Mouse (Mus musculus): ENCODE measurements around the gene Spata32. TPM values are rescaled to one million over a fixed set of nuclear protein-coding genes. Genes with fewer than 3 reads are reported as not detected.

Gene Spata32
- total RNA-seq (2021): not detected
- long read RNA-seq, experiment 1: 0 reads
- long read RNA-seq, experiment 2: 0 reads

DNA sequence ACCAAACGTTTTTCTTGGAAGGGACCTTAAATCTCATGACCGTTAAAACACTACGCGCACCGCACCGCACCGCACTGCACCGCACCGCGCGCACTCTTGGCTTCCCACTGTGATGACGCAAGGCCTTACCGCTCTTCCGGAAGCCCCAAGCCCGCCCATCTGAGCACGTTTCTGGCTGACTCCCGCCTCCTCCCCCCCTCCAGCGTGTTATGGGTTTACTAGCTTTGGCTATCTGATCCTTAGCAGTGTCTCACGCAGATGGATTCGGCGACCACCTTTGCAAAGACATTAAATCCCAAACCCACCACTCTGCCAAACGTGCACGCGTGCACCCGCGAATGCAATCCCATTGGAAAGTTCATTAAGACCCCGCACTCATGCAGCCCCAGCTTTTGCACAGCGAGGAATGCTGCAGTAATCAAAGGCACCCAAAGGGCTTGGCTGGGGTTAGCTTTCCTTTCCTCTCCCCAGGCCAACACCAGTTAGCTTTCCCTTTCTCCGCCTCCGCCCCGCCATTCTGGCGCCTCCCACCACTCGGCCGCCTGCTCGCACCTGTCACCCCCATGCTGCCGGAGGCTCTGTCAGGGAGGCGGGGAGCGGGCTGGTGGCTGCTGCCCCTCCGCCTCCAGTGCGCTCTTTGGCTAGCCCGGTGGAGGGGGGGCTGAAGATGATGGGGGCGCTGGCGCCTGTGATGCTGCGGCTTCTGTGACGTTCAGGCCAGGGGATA, at the start of gene Spata32:
Spata32 (minus strand) TSS at position 643 of the 727 bp plus-strand sequence.
- DNase-seq: peak; percentile 61 to 62

GRCm38 (mm10) chr11:103267346-103268219, 49.4 kb upstream of the Spata32 start, which contains the start of gene Map3k14:
Gene Map3k14, minus strand, starts transcription at chr11:103267472.
- DNase-seq: peak; percentile 100

DNA sequence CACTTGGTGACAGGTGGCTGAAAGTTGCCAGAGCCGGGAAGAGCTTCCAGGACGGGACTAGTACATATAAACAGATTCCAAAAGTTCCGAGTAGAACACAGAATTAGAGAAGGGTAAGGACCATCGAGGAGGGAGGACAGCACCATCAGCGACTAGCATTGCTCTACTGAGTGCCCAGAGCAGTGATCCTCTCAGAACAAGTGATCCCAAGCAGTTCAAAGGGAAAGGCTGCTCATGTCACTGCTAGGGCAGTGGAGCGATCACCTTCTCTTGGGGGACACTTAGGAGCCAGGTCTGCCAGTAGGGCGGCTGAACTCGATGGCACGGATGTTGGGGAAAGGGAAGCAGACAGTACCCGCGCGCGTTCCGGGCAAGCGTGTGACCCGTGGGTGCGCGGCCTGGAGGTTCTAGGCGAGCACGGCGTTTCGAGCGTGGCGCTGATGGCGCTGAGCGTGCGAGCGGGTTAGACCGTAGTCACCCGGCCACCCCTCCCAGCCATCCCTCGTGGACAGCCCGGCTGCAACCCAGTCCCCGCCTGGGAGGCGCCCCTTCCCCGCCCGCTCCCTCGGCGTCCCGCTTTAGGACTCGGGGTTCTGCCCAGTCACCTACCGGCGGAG, 48.6 kb upstream of the Spata32 start:
- DNase-seq: no peak

DNA sequence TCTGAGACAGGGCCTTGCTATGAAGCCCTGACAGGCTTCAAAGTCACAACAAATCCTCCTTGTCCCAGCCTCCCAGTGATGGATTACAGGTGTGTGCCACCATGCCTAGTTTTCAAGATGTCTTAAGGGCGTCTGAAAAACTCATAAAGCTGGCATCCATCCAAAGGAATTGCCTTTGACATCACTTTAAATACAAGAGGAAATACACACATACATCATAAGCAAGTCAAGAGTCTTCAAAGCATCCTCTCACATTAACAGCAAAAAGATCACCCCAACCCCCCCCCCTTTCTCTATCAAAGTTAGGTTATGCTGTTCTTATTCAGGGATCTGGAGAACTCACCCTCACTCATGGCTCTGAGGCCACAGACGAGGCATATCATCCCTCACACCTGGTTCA, 47.6 kb upstream of the Spata32 start:
- no peak for DNase-seq

GRCm38 (mm10) chr11:103265211-103265610, 47.0 kb upstream of the Spata32 start:
- no peak for DNase-seq

DNA sequence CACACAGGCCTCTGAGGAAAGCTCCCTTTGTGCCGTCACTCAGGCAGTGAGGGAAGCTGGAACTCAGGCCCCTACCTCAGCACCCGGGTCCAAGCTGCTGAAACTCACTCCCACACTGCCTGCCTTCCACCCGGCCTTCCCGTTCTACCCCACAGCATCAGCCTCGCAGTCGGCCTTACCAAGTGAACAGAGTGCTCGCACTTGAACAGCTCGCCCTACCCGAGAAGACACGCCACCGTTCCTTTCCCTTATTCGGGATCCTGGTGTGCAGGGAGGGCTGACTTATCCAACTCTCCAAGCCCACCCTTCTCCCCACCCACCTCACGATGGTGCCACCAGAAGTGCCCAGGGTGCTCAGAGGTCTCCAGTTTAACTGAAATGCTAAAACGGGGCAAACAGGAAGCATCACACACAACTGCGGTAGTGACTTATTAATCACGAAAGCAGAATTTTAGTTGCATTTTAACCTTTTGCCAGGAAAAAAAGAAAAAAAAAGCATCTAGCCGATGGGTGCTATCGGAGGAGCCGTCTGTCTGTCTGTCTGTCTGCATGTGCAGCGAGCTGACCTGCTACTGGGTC, 46.3 kb upstream of the Spata32 start:
- no peak for DNase-seq

GRCm38 (mm10) chr11:103263551-103263950, 45.3 kb upstream of the Spata32 start:
- no peak for DNase-seq

GRCm38 (mm10) chr11:103262412-103263267, 44.4 kb upstream of the Spata32 start:
- DNase-seq: peak in 1 of 2 experiments; percentile 64

GRCm38 (mm10) chr11:103261671-103262411, 43.6 kb upstream of the Spata32 start:
- peak; percentile 83 for DNase-seq

DNA sequence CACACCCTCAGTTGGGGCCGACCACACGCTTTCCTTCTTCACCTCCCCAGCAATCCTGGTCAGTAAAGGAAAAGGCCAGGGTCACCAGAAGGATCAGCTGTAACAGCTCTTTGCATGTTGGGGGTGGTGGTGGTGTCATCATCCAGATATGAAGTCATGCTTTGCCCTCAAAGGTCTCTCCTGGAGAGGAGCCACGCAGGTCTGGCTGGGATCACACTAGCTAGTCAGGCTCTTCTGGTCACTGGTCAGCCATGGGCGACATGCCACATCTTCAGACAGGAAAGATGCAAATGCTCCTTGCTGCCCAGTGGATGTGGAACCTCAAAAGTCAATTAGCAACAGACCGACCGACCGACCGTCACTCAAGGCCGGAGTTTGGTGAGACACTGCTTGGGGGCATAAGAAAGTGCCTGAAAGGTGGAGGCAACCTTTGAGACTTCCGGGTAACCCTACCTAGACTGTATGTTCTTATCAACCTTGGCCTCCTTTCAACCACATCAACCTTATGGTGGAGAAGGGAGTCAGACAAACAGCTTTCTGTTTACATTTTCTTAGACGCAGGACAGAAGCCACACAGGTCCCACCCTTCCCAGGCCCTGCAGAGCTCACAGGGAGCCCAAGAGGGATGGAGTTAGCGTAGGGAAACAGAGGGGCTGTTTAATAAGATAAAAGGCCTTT, 42.4 kb upstream of the Spata32 start:
- DNase-seq: no peak

DNA sequence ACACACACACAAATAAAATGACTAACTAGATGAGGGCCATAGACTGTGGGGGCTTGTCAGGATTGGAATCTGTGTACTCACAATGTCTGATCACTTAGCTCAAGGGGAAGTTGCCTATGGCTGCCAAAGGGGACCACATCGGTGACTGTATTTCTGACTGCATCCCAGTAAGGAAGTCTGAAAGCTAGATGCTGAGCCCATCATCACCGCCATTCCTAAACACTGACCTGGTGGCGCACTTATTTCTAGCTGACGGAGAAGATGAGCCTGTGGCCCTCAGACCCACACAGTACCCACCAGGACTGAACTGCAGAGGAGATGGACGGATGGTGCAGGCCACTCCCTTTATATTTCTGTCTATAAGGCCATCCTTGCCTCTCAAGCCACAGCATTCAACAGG, 41.8 kb upstream of the Spata32 start:
- no peak for DNase-seq

GRCm38 (mm10) chr11:103257938-103258481, 39.8 kb upstream of the Spata32 start:
- no peak for DNase-seq

GRCm38 (mm10) chr11:103253605-103254004, 35.4 kb upstream of the Spata32 start:
- DNase-seq: no peak

DNA sequence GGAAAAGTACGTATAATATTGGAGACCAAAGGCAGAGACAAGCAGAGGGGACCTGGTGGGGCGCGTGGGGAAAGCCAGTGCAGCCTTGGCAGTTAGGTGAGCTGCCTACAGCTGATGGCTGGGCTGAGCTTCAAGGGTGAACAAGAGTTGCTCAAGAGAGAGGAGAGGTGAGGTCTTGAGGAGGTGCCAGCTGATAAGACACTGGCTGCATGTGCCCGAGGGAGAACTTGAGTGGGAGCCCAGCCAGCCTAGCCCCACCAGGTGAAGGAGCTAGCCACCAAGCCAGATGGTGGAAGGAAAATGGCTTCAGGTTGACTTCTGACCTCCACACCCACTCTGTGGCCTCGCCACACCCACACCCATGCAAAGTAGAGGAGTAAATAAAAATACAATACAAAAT, 34.1 kb upstream of the Spata32 start:
- no peak for DNase-seq

DNA sequence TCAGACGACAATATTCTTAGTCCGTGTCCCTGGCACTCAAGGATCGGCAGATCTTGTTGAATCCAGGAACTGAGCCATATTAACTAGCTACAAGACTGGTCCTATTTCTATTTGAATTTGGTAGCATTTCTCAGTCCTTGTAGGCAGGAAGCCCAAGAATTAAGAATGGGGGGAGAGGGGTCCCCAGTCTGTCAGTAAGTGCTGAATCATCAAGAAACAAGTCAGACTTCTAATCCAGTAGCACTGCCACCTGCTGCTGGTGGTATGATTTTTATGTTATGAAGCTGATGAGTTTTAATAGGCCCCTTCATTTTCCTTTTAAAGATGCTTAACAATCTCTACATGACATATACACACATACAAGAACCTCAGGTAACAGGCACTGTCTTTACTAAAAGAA, 32.1 kb upstream of the Spata32 start:
- DNase-seq: no peak

DNA sequence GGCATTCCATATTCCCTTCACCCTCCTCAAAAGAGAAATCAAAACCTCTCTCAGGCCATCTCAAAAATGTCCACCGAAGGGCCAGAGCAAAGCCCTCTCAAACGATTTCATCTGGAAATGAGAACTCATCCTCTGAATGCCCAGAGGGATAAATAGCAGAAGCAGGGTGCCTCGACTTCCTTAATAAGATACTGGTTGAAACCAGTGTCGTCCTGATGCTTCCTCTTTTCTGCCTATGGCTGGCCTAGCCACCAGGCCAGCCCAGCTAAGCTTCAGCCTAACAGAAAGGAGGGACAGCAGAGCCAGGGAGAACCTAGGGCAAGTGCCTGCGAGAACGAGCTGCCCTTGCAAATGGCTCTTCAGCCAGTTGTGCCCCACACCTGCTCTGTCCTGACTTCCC, 31.3 kb upstream of the Spata32 start:
- DNase-seq: peak in 1 of 2 experiments; percentile 62

- DNase-seq: no peak
Observed at GRCm38 (mm10) chr11:103248837-103249236, 30.6 kb upstream of the Spata32 start.

DNA sequence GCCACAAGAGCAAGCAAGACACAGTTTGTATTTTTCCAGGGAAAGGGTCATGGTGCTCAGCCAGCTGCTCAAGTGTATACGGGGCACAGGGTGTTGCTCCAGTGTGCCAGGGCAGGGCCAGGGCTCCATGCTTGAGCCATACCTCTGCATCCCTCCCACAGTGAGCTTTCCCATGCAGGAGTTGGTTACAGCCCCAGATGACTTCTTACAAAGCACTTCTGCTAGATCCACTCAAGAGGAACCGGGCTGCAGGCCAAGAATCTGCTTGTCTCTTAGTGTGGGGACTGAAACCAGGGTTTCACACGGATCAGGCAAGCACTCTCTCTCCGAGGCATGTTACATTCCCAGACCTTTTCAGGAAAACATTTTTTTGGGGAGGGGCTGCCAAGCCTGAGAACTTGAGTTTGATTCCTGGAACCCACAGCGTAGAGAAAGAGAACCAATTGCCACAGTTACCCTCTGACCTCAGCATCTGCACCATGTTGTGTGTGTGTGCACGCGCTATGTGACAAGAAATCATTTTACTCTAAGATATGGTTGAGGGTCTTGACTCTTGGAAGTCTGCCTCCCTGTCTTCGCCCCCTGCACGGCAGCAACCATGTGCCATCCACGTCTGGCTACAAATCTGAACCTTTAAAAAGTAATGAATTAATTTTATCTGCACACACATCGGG, 29.4 kb upstream of the Spata32 start:
- peak; percentile 90 to 91 for DNase-seq

- no peak for DNase-seq
Observed at GRCm38 (mm10) chr11:103246731-103247290, 28.6 kb upstream of the Spata32 start.
